Mouse (Mus musculus) CH12F3 (cell line): Measurements from ENCODE around the gene Slc39a11.

Experiments used
- in situ Hi-C: fragments of 300-500 bp; cut with MboI; formaldehyde crosslinking; loops from 2 replicates; pipeline ENCODE4 v1.14.3; 2020; ENCODE audit warnings: low sequenced_read_pairs

The Slc39a11 gene

GRCm38 (mm10) chr11:113649353-113650210, at the start of gene Slc39a11:
Slc39a11 (minus strand) TSS chr11:113650079.
- in situ Hi-C loops = loop anchor here (10.0 kb wide), 2 partner anchors 355 to 475 kb away; no protein-coding TSS in a partner anchor

DNA sequence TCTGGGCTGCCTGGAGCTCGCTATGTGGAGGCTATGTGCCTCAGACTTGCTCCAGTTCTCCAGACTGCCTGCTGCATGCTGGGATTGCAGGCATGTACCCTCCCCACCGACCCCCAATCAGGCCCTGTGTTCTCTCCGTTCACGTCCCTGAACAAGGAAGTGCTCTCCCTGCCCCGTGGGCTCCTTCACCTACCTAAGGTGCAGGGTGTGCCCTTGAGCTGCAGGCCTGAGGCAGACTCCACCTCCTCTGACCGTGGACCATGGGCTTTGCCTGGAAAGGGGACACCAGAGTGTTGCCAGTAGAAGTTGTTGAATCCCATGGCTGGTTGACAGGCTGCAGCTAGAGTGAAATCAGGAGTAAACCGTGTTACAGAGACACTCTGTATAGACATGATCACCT, 49.8 kb upstream of the Slc39a11 start:
- in situ Hi-C loops = loop anchor here (5.0 to 25.0 kb wide), 2 partner anchors 108 to 963 kb away; partner anchors contain the start of gene Rpl38

GRCm38 (mm10) chr11:113698013-113698545, 48.2 kb upstream of the Slc39a11 start:
- in situ Hi-C loops = loop anchor here (25.0 kb wide), 1 partner anchor 964 kb away; the partner anchor contains the start of gene Rpl38

DNA sequence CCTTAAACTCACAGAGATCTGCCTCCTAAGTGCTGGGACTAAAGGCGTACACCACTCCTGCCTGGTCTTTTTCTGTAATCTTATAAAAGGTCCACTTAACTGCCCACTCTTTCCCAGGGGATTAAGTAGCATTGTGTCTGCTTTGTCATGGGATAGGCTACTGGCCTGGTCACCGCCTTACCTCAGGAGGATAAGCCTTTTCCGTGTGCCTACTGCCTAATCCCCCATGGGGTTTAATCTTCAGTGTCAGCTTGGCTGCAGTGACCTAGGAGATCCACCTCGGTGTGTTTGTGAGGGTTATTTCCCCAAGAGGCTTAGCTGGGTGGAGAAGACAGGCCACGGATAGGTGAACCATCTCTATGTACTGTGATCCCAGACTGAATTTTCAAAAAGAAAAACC, 47.7 kb upstream of the Slc39a11 start:
- in situ Hi-C loops = loop anchor here (25.0 kb wide), 1 partner anchor 965 kb away; the partner anchor contains the start of gene Rpl38

DNA sequence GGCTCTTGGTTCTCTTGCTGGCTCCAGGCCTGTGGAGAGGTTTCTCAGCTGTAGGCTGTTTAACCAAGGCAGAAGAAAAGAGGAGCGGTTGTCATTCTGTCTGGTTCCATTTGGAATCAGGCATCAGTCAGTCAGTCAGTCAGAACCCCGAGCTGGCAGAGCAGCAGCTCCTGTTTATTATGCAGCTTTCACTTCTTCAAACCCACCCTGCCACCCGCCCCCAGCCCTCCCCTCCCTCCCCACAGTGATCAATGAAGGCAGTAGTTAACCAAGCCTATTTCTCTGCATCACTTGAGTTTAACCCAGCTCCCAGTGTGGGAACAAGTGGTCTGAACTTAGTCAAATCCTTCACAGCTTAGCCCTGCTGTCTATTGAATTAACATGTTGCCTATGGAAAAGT, 42.0 kb upstream of the Slc39a11 start:
- in situ Hi-C loops = loop anchor here (25.0 kb wide), 1 partner anchor 970 kb away; the partner anchor contains the start of gene Rpl38

DNA sequence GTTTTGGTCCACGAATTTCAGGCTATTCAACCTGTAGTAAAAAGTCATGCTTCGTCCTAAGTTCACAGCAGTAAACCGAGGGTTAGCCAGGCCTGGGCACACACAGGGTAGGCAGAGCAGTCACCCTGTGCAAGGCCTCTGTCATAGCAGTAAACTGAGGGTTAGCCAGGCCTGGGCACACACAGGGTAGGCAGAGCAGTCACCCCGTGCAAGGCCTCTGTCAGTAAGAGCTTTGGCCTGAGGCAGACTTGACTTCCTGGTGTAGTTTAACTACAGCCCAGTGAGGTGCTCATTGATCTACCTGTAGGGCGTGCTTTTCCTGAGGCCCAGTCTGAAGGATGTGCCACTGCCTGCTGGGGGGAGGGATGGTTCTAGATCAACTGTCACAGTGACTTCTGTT, 41.4 kb upstream of the Slc39a11 start:
- in situ Hi-C loops = loop anchor here (25.0 kb wide), 1 partner anchor 971 kb away; the partner anchor contains the start of gene Rpl38

- in situ Hi-C loops = loop anchor here (25.0 kb wide), 1 partner anchor 972 kb away; the partner anchor contains the start of gene Rpl38
Observed at GRCm38 (mm10) chr11:113690506-113690905, 40.6 kb upstream of the Slc39a11 start.

- in situ Hi-C loops = loop anchor here (25.0 kb wide), 1 partner anchor 975 kb away; the partner anchor contains the start of gene Rpl38
Observed at GRCm38 (mm10) chr11:113687031-113687430, 37.2 kb upstream of the Slc39a11 start.

DNA sequence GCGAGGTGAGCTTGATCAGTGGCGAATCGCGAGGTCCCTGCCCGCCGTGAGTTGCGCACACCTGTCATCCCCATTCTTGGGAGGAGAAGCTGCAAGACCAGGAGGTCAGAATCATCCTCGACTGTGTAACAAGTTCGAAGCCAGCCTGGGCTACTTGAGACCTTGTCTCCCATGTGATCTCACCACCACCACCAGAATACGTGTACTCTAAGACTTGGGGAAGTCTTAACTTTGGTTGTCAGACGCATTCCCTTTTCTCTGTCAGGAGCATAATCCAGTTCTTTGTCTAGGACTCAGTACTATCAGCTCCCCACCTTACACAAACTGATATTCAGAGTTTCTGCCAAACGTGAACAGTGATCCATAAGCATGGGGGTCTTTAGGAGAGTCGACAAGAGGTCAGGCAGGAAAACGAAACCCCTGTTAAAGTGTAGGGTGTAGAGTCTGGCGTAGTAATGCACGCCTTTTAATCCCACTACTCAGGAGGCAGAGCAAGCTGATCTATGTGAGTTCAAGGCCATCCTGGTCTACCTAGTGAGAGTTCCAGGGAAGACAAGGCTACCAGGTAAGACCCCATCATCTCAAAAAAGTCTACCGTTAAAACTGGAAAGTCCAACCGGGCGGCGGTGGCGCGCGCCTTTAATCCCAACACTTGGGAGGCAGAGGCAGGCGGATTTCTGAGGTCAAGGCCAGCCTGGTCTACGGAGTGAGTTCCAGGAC, 35.0 kb upstream of the Slc39a11 start:
- in situ Hi-C loops = loop anchor here (25.0 kb wide), 1 partner anchor 977 kb away; the partner anchor contains the start of gene Rpl38

DNA sequence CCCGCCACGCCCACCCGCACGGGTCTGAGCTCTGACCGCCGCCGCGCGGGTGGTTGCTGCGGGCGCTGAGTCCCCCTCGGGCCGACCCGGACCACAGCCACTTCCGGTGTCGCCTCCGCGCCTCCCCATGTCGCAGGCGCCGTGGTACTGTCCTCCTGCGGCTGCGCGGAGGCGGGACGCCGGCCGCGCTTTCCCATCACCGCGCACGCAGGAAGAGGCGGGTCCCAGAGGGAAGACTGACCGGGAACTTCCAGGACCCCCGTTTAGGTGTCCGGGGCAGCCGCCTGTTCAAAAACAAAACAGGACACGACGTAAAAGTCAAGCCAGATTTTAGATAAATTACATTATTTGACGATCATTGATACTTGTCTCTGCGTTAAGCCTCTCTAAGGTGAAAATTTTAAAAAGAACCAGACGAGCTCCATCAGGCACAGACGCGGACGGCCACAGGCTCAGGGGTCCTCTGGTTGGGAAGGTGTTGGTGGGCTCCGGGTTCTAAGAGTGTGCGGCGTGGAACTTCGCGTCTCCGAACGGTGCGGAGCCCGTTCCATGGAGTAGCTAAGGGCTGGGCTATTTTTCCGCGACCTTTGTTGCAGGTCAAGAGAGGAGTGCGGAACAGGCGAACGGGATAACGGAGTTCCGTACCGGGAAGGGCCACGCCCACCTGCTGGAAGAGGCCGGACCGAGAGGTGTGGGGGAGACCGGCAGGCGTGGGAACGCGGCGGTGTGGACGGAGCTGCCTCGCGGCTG, 34.3 kb upstream of the Slc39a11 start, which contains the start of the genes Fam104a and D11Wsu47e:
Fam104a (minus strand) TSS at position 199 of the 750 bp plus-strand sequence.
D11Wsu47e (plus strand) TSS at position 456 of the 750 bp plus-strand sequence.
- in situ Hi-C loops = loop anchor here (25.0 kb wide), 1 partner anchor 978 kb away; the partner anchor contains the start of gene Rpl38

- in situ Hi-C loops = loop anchor here (25.0 kb wide), 1 partner anchor 979 kb away; the partner anchor contains the start of gene Rpl38
Observed at GRCm38 (mm10) chr11:113683627-113683956, 33.7 kb upstream of the Slc39a11 start.

DNA sequence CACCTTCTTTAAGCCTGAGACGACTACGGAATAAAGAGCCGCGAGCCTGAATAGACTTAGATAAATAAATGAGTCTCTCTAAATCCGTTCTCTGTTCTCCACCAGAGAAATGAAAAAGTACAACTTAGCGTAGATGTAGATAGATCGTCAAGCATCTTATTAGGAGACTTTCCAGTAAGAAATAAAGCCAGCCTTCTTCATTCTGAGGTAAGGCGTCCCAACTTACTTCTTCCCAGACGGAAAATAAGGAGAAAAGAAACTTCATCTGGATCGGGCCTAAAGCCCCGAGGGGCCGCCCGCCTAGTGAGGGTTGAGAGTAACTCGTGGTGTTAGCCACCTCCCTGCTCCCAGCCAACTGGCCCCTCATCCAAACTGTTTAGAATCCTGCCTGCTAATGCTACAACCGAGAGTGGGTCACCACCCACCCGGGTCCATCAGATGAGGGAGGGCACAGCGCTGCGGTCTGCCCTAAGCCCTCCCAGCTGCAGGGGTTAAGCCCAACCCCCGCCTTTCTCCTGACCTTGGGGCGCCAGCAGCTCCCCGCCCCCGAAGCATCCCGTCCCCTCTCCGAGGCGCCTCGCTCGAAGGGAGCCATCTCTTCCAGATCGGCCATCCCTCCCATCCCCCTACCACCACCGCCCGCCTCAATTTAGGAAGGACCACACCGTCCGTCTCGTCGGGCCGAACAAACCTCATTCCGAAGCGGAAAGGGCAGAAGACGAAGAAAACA, 33.2 kb upstream of the Slc39a11 start:
- in situ Hi-C loops = loop anchor here (25.0 kb wide), 1 partner anchor 979 kb away; the partner anchor contains the start of gene Rpl38

GRCm38 (mm10) chr11:113681979-113682378, 32.1 kb upstream of the Slc39a11 start:
- in situ Hi-C loops = loop anchor here (25.0 kb wide), 1 partner anchor 980 kb away; the partner anchor contains the start of gene Rpl38

- in situ Hi-C loops = loop anchor here (25.0 kb wide), 1 partner anchor 981 kb away; the partner anchor contains the start of gene Rpl38
Observed at GRCm38 (mm10) chr11:113680954-113681353, 31.1 kb upstream of the Slc39a11 start.

DNA sequence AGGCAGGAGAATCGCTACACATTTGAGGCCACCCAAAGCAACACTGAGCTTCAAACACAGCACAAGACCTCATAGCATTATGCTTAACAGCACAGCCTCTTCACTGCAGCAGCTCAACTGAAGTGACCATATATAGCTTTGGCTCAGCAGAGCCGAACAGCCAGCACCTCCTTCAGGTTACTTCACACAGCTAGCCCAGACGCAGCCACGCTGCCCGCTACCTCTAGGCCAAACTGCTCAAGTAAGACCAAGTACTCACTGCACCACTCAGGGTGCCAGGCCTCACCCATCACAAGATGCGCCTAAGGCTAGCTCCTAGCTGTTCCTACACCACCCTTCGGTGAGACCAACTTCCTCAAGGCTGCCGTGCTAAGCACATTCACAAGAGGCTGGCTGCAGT, 28.5 kb upstream of the Slc39a11 start:
- in situ Hi-C loops = loop anchor here (25.0 kb wide), 1 partner anchor 984 kb away; the partner anchor contains the start of gene Rpl38

DNA sequence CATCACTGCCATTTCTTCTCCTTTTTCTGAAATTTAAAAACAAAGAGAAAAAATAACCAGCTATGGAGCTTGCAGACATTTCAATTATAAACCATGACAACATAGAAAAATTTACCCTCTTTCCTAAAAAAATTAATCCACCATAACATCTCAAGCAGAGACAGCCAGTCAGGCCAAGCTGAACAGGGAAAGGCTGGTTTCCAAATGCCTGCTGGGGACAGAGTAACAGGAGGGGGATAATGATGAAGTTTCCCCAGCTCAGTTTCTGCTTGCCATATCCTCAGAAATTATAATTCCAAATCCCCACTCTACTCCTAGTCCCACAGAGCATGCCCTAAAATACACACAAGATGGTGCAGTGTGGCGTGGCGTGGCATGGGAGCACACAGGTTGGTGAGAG, 27.5 kb upstream of the Slc39a11 start:
- in situ Hi-C loops = loop anchor here (25.0 kb wide), 1 partner anchor 985 kb away; the partner anchor contains the start of gene Rpl38

DNA sequence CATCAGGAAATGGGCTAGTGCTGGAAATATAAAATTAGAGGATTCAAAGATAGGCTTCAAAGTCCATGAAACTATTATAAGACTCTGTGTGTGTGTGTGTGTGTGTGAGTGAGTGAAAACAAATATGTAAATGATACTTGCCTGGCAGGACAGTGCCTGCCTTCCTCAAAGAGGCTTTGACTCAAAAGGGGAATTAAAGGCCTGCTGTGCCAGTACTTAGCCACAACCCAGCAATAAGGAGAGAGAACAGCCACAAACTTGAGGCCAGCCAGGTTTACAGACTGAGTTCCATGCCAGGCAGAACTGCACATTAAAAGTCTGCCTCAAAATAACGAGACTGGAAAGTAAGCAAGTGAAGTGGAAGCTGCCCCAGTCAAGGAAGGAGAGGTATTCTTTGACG, 27.0 kb upstream of the Slc39a11 start:
- in situ Hi-C loops = loop anchor here (25.0 kb wide), 1 partner anchor 985 kb away; the partner anchor contains the start of gene Rpl38

GRCm38 (mm10) chr11:113674595-113674994, 24.7 kb upstream of the Slc39a11 start:
- in situ Hi-C loops = no loop called here

DNA sequence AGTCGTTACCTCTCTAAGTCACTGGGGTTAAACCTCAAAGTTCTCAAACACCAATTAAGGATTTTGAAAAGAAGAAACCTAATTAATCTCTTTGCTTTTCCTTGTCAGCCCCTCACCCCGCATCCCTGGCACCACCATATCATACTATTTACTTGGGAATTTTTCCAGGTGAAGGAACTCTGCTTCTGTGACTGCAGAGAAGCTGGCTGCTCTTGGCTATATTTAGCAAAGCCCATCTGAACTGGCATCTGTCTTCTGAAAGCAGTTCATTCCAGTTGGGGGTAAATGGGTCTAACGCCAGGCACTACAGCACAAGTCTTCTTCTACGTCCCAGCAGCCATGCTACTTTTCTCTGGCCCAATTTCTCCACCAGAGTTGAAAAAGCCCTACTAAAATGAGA, 23.7 kb upstream of the Slc39a11 start:
- in situ Hi-C loops = no loop called here
